Mouse (Mus musculus): ENCODE measurements around the gene Olfr251. TPM values are rescaled to one million over a fixed set of nuclear protein-coding genes. Genes with fewer than 3 reads are reported as not detected.
"Not testable (repeated sequence)": the region's sequence is repeated elsewhere in the genome, so short reads cannot be mapped to it uniquely, and the experiment has no call there.

Olfr251 gene
- polyA plus RNA-seq (2015; fragmentation: Nextera tagmentation; extraction: Ambion mirVana) = not detected in 2 replicates

GRCm38 (mm10) chr9:38376786-38377185, at the start of gene Olfr251:
Olfr251 (plus strand) TSS chr9:38377086.
- no peak within 1 kb of the TSS for H3K4me3 ChIP-seq
- ATAC-seq = no peak
- 74% methylated on average over 2 of the region's 2 CpGs for WGBS
- no peak within 1 kb of the TSS for H3K27ac ChIP-seq
- no peaks in the 10 kb centered on the region for H3K36me3 ChIP-seq (ENCODE audit: poor library complexity, severe bottlenecking)
- H3K9me3 ChIP-seq (replicated peaks) = no peaks in the 10 kb centered on the region
- H3K4me2 ChIP-seq = no peak within 1 kb of the TSS
- H3K9ac ChIP-seq = no peak within 1 kb of the TSS
- H3K4me1 ChIP-seq = no peaks in the 10 kb centered on the region
- H3K27me3 ChIP-seq = no peaks in the 10 kb centered on the region

GRCm38 (mm10) chr9:38328760-38329159, 48.1 kb upstream of the Olfr251 start, which contains the start of gene Olfr25:
Olfr25 (plus strand) TSS chr9:38329060.
- no peak within 1 kb of the TSS for H3K4me2 ChIP-seq
- no peak within 1 kb of the TSS for H3K9ac ChIP-seq
- no peak within 1 kb of the TSS for H3K27ac ChIP-seq
- no peaks in the 10 kb centered on the region for H3K27me3 ChIP-seq
- H3K4me3 ChIP-seq = no peak within 1 kb of the TSS
- no peak for ATAC-seq
- WGBS = 66% methylated on average over 3 of the region's 3 CpGs
- H3K9me3 ChIP-seq (replicated peaks) = no peaks in the 10 kb centered on the region
- no peaks in the 10 kb centered on the region for H3K4me1 ChIP-seq
- H3K36me3 ChIP-seq (ENCODE audit: poor library complexity, severe bottlenecking) = no peaks in the 10 kb centered on the region

GRCm38 (mm10) chr9:38348111-38348510, 28.8 kb upstream of the Olfr251 start, which contains the start of gene Olfr898:
Olfr898 (plus strand) TSS chr9:38348411.
- H3K27me3 ChIP-seq = no peaks in the 10 kb centered on the region
- H3K27ac ChIP-seq = no peak within 1 kb of the TSS
- H3K36me3 ChIP-seq (ENCODE audit: poor library complexity, severe bottlenecking) = no peaks in the 10 kb centered on the region
- no peak within 1 kb of the TSS for H3K4me2 ChIP-seq
- H3K9me3 ChIP-seq (replicated peaks) = no peaks in the 10 kb centered on the region
- 96% methylated on average over 4 of the region's 4 CpGs for WGBS
- ATAC-seq = no peak
- H3K4me3 ChIP-seq = no peak within 1 kb of the TSS
- no peak within 1 kb of the TSS for H3K9ac ChIP-seq
- no peaks in the 10 kb centered on the region for H3K4me1 ChIP-seq

- Histone ChIP-seq H3K27me3 (no peaks in the 10 kb centered on the region), H3K4me3 (no peak within 1 kb of the TSS), H3K4me2 (no peak within 1 kb of the TSS), H3K36me3 (ENCODE audit: poor library complexity, severe bottlenecking) (no peaks in the 10 kb centered on the region), H3K27ac (no peak within 1 kb of the TSS), H3K9ac (no peak within 1 kb of the TSS), H3K4me1 (no peaks in the 10 kb centered on the region), H3K9me3 (replicated peaks) (no peaks in the 10 kb centered on the region)
- ATAC-seq = no peak
- WGBS = 83% methylated on average over 2 of the region's 2 CpGs
Observed at GRCm38 (mm10) chr9:38366596-38366995, 10.3 kb upstream of the Olfr251 start, which contains the start of gene Olfr250. Olfr250 (plus strand) TSS chr9:38366896.

- WGBS = 92% methylated on average over 1 of the region's 1 CpGs
- H3K9ac ChIP-seq = no peak within 1 kb of the TSS
- H3K27ac ChIP-seq = no peak within 1 kb of the TSS
- H3K9me3 ChIP-seq (replicated peaks) = no peaks in the 10 kb centered on the region
- H3K4me1 ChIP-seq = no peaks in the 10 kb centered on the region
- H3K36me3 ChIP-seq (ENCODE audit: poor library complexity, severe bottlenecking) = no peaks in the 10 kb centered on the region
- no peak for ATAC-seq
- H3K4me2 ChIP-seq = no peak within 1 kb of the TSS
- H3K4me3 ChIP-seq = no peak within 1 kb of the TSS
- no peaks in the 10 kb centered on the region for H3K27me3 ChIP-seq
Observed at GRCm38 (mm10) chr9:38401398-38401797, 24.5 kb downstream of the Olfr251 start, which contains the start of gene Olfr147. Olfr147 (plus strand) TSS chr9:38401698.

- H3K36me3 ChIP-seq (ENCODE audit: poor library complexity, severe bottlenecking); H3K9ac ChIP-seq; ATAC-seq; H3K4me1 ChIP-seq; H3K4me3 ChIP-seq; H3K4me2 ChIP-seq; H3K27ac ChIP-seq; H3K9me3 ChIP-seq (replicated peaks); H3K27me3 ChIP-seq: not testable (repeated sequence)
- 85% methylated on average over 3 of the region's 3 CpGs for WGBS
Observed at GRCm38 (mm10) chr9:38407502-38407901, 30.6 kb downstream of the Olfr251 start.

GRCm38 (mm10) chr9:38413502-38413901, 36.6 kb downstream of the Olfr251 start:
- not testable (repeated sequence) for H3K9me3 ChIP-seq (replicated peaks); H3K27me3 ChIP-seq; H3K4me3 ChIP-seq; H3K4me2 ChIP-seq; H3K9ac ChIP-seq; ATAC-seq; H3K36me3 ChIP-seq (ENCODE audit: poor library complexity, severe bottlenecking); H3K27ac ChIP-seq; H3K4me1 ChIP-seq
- WGBS = 93% methylated on average over 14 of the region's 14 CpGs

- H3K9me3 ChIP-seq (replicated peaks) = no peaks in the 10 kb centered on the region
- no peak overlapping the region for H3K4me3 ChIP-seq
- H3K4me1 ChIP-seq = no peaks in the 10 kb centered on the region
- ATAC-seq = no peak
- no peak overlapping the region for H3K9ac ChIP-seq
- no peaks in the 10 kb centered on the region for H3K27me3 ChIP-seq
- H3K27ac ChIP-seq = no peak overlapping the region
- H3K4me2 ChIP-seq = no peak overlapping the region
- H3K36me3 ChIP-seq (ENCODE audit: poor library complexity, severe bottlenecking) = no peaks in the 10 kb centered on the region
Observed at GRCm38 (mm10) chr9:38423801-38424200, 46.9 kb downstream of the Olfr251 start.

- 47% methylated on average over 1 of the region's 1 CpGs for WGBS
- Histone ChIP-seq H3K27ac (no peak overlapping the region), H3K36me3 (ENCODE audit: poor library complexity, severe bottlenecking) (no peaks in the 10 kb centered on the region), H3K27me3 (no peaks in the 10 kb centered on the region), H3K9ac (no peak overlapping the region), H3K4me1 (no peaks in the 10 kb centered on the region), H3K4me3 (no peak overlapping the region), H3K9me3 (replicated peaks) (no peaks in the 10 kb centered on the region), H3K4me2 (no peak overlapping the region)
- no peak for ATAC-seq
Observed at GRCm38 (mm10) chr9:38427026-38427425, 50.1 kb downstream of the Olfr251 start.

GRCm38 (mm10) chr9:38429155-38429554, 52.3 kb downstream of the Olfr251 start, which contains the start of gene Olfr901:
Olfr901 (plus strand) TSS chr9:38429455.
- Histone ChIP-seq H3K36me3 (ENCODE audit: poor library complexity, severe bottlenecking) (no peaks in the 10 kb centered on the region), H3K27me3 (no peaks in the 10 kb centered on the region), H3K9ac (no peak within 1 kb of the TSS), H3K27ac (no peak within 1 kb of the TSS), H3K4me1 (no peaks in the 10 kb centered on the region), H3K4me3 (no peak within 1 kb of the TSS), H3K9me3 (replicated peaks) (no peaks in the 10 kb centered on the region), H3K4me2 (no peak within 1 kb of the TSS)
- no peak for ATAC-seq
- WGBS = 86% methylated on average over 1 of the region's 1 CpGs

Other genes starting within 250 kb of the Olfr251 start
- not detected in 2 replicates for gene Olfr890, start 234.6 kb upstream of the Olfr251 start, polyA plus RNA-seq (2015; fragmentation: Nextera tagmentation; extraction: Ambion mirVana)
- not detected in 2 replicates for gene Olfr891, start 196.3 kb upstream of the Olfr251 start, polyA plus RNA-seq (2015; fragmentation: Nextera tagmentation; extraction: Ambion mirVana)
- not detected in 2 replicates for gene Olfr893, start 168.7 kb upstream of the Olfr251 start, polyA plus RNA-seq (2015; fragmentation: Nextera tagmentation; extraction: Ambion mirVana)
- not detected in 2 replicates for gene Olfr894, start 159.0 kb upstream of the Olfr251 start, polyA plus RNA-seq (2015; fragmentation: Nextera tagmentation; extraction: Ambion mirVana)
- gene Olfr143, start 124.3 kb upstream of the Olfr251 start, polyA plus RNA-seq (2015; fragmentation: Nextera tagmentation; extraction: Ambion mirVana) = not detected in 2 replicates
- gene Olfr895, start 109.2 kb upstream of the Olfr251 start, polyA plus RNA-seq (2015; fragmentation: Nextera tagmentation; extraction: Ambion mirVana) = not detected in 2 replicates
- gene Olfr896-ps1, start 86.0 kb upstream of the Olfr251 start, polyA plus RNA-seq (2015; fragmentation: Nextera tagmentation; extraction: Ambion mirVana) = not detected in 2 replicates
- not detected in 2 replicates for gene Olfr25, start 48.0 kb upstream of the Olfr251 start, polyA plus RNA-seq (2015; fragmentation: Nextera tagmentation; extraction: Ambion mirVana)
- gene Olfr898, start 28.7 kb upstream of the Olfr251 start, polyA plus RNA-seq (2015; fragmentation: Nextera tagmentation; extraction: Ambion mirVana) = not detected in 2 replicates
- gene Olfr250, start 10.2 kb upstream of the Olfr251 start, polyA plus RNA-seq (2015; fragmentation: Nextera tagmentation; extraction: Ambion mirVana) = not detected in 2 replicates
- gene Olfr147, start 24.6 kb downstream of the Olfr251 start, polyA plus RNA-seq (2015; fragmentation: Nextera tagmentation; extraction: Ambion mirVana) = not detected in 2 replicates
- gene Olfr901, start 52.4 kb downstream of the Olfr251 start, polyA plus RNA-seq (2015; fragmentation: Nextera tagmentation; extraction: Ambion mirVana) = not detected in 2 replicates
- gene Olfr902, start 70.6 kb downstream of the Olfr251 start, polyA plus RNA-seq (2015; fragmentation: Nextera tagmentation; extraction: Ambion mirVana) = not detected in 2 replicates
- gene Olfr904, start 86.1 kb downstream of the Olfr251 start, polyA plus RNA-seq (2015; fragmentation: Nextera tagmentation; extraction: Ambion mirVana) = not detected in 2 replicates
- not detected in 2 replicates for gene Olfr905, start 94.0 kb downstream of the Olfr251 start, polyA plus RNA-seq (2015; fragmentation: Nextera tagmentation; extraction: Ambion mirVana)
- gene Olfr906, start 110.0 kb downstream of the Olfr251 start, polyA plus RNA-seq (2015; fragmentation: Nextera tagmentation; extraction: Ambion mirVana) = not detected in 2 replicates
- gene Olfr907, start 118.7 kb downstream of the Olfr251 start, polyA plus RNA-seq (2015; fragmentation: Nextera tagmentation; extraction: Ambion mirVana) = not detected in 2 replicates
- not detected in 2 replicates for gene Olfr911-ps1, start 144.5 kb downstream of the Olfr251 start, polyA plus RNA-seq (2015; fragmentation: Nextera tagmentation; extraction: Ambion mirVana)
- gene Olfr910, start 160.8 kb downstream of the Olfr251 start, polyA plus RNA-seq (2015; fragmentation: Nextera tagmentation; extraction: Ambion mirVana) = not detected in 2 replicates
- gene Olfr912, start 203.1 kb downstream of the Olfr251 start, polyA plus RNA-seq (2015; fragmentation: Nextera tagmentation; extraction: Ambion mirVana) = not detected in 2 replicates
- not detected in 2 replicates for gene Olfr913, start 215.7 kb downstream of the Olfr251 start, polyA plus RNA-seq (2015; fragmentation: Nextera tagmentation; extraction: Ambion mirVana)
- gene Olfr914, start 228.0 kb downstream of the Olfr251 start, polyA plus RNA-seq (2015; fragmentation: Nextera tagmentation; extraction: Ambion mirVana) = not detected in 2 replicates